Mouse (Mus musculus): ENCODE measurements around the gene AI661453.

- TF ChIP-seq CTCF (IDR thresholded peaks at IDR 0.05; ENCODE audit: low read depth, low read length) (no peak), POLR2A (IDR thresholded peaks at IDR 0.05; ENCODE audit: borderline replicate concordance, low read depth, low read length) (no peak)
Observed at GRCm38 (mm10) chr17:47474250-47474649, 37.8 kb downstream of the AI661453 start.

All from bone marrow macrophage, adult 2 months (primary cell).